Mouse (Mus musculus) ES-E14 (cell line): Measurements from ENCODE around the gene Tmprss13.

Source experiments
- CHD2 ChIP-seq: IDR thresholded peaks from 2 replicates; pipeline ENCODE4 v1.6.1; 2014; ENCODE audit warnings: mild to moderate bottlenecking, low read depth, low read length, inconsistent platforms
- HCFC1 ChIP-seq: IDR thresholded peaks from 2 replicates; pipeline ENCODE4 v1.6.1; 2012; ENCODE audit warnings: low read length, inconsistent platforms, borderline replicate concordance; ENCODE audit not compliant: insufficient read depth

DNA sequence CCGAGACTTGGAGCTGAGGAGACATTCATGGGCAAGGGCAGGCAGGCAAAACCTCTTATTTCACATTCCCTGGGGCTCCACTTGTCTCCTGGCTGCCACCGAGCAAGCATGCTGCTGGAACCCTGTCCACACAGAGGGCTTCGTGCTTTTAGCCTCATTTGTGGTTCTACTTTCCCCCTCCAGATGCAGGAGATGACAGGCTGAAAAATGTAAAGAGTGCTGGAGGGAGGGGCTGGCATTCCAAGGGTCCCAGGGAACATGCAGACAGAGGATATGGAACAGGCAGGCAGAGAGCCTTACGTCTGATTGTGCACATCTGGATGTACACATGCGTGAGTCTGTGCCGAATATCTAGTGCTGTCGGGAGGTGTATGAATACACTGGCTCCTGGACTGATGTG, 39.5 kb downstream of the Tmprss13 start:
- TF ChIP-seq CHD2, result no peak
- no peak for TF ChIP-seq HCFC1
